Mouse (Mus musculus) regulatory T cell (primary cell): ENCODE results near the gene Gm48552.

Experiments
- in situ Hi-C: fragments of 300-600 bp; cut with MboI, MseI; formaldehyde crosslinking; loops from one replicate; pipeline ENCODE4 v1.15.1; 2025; ENCODE audit warnings: high pct_unique_total_duplicates

The Gm48552 gene

GRCm38 (mm10) chr10:81405588-81406201 lies 16.9 kb downstream of the Gm48552 start:
- in situ Hi-C loops, result no loop called here

- in situ Hi-C loops, result no loop called here
Measured at GRCm38 (mm10) chr10:81406504-81407440, 18.0 kb downstream of the Gm48552 start.

- in situ Hi-C loops, result no loop called here
Measured at GRCm38 (mm10) chr10:81407539-81408423, 19.0 kb downstream of the Gm48552 start.

GRCm38 (mm10) chr10:81408424-81408729 lies 19.6 kb downstream of the Gm48552 start:
- in situ Hi-C loops, result no loop called here

- in situ Hi-C loops, result no loop called here
Measured at GRCm38 (mm10) chr10:81408871-81409291, 20.1 kb downstream of the Gm48552 start.

GRCm38 (mm10) chr10:81409330-81409729 lies 20.5 kb downstream of the Gm48552 start:
- in situ Hi-C loops, result no loop called here

- in situ Hi-C loops, result no loop called here
Measured at GRCm38 (mm10) chr10:81410350-81410749, 21.5 kb downstream of the Gm48552 start.

- in situ Hi-C loops, result no loop called here
Measured at GRCm38 (mm10) chr10:81410981-81411380, 22.2 kb downstream of the Gm48552 start.

GRCm38 (mm10) chr10:81411471-81412400 lies 22.9 kb downstream of the Gm48552 start:
- in situ Hi-C loops, result no loop called here

GRCm38 (mm10) chr10:81412586-81413309 lies 23.9 kb downstream of the Gm48552 start:
- in situ Hi-C loops, result no loop called here

- in situ Hi-C loops, result no loop called here
Measured at GRCm38 (mm10) chr10:81413310-81414261, 24.8 kb downstream of the Gm48552 start.

GRCm38 (mm10) chr10:81414682-81415081 lies 25.9 kb downstream of the Gm48552 start:
- in situ Hi-C loops, result no loop called here

GRCm38 (mm10) chr10:81415146-81415545 lies 26.3 kb downstream of the Gm48552 start:
- in situ Hi-C loops, result no loop called here

GRCm38 (mm10) chr10:81415549-81416310 lies 26.9 kb downstream of the Gm48552 start:
- in situ Hi-C loops, result no loop called here

GRCm38 (mm10) chr10:81416581-81417226 lies 27.9 kb downstream of the Gm48552 start:
- in situ Hi-C loops, result no loop called here

GRCm38 (mm10) chr10:81417227-81418215 lies 28.7 kb downstream of the Gm48552 start:
- in situ Hi-C loops, result no loop called here
